Comparison of ENCODE assay signal across 8 mouse cellular contexts in genomic region chr10:115587979-115588378, GRCm38 (mm10). TPM values are rescaled to one million over a fixed set of nuclear protein-coding genes. Genes with fewer than 3 reads are reported as not detected.
DNase-seq lines count a peak whose midpoint lies in the region; ATAC-seq lines count a peak whose summit lies in the region.

No protein-coding gene starts in this region.

- intact Hi-C loops in heart, postnatal 10 days (cut with DNase I) = no loop called here

- H3K27ac ChIP-seq in heart, embryonic 16.5 days (ENCODE audit: low read length) = no peak overlapping the region
- H3K27ac ChIP-seq in embryonic facial prominence, embryonic 13.5 days = no peak overlapping the region
- no peak overlapping the region for H3K27ac ChIP-seq in intestine, embryonic 14.5 days (ENCODE audit: low read depth)
- H3K27ac ChIP-seq in midbrain, embryonic 16.5 days (ENCODE audit: low read length) = no peak overlapping the region

- 2% methylated on average over 7 of the region's 7 CpGs for WGBS in heart, embryonic 16.5 days
- under 1% methylated on average over 7 of the region's 7 CpGs for WGBS in embryonic facial prominence, embryonic 13.5 days
- under 1% methylated on average over 7 of the region's 7 CpGs for WGBS in intestine, embryonic 14.5 days
- under 1% methylated on average over 7 of the region's 7 CpGs for WGBS in midbrain, embryonic 16.5 days

- ATAC-seq in heart, embryonic 16.5 days (replicated peaks; ENCODE audit: extremely low read depth, insufficient read depth, low FRiP score) = no peak
- no peak for ATAC-seq in embryonic facial prominence, embryonic 13.5 days (ENCODE audit: insufficient number of reproducible peaks, insufficient read depth, low FRiP score, low TSS enrichment, low read depth)
- ATAC-seq in intestine, embryonic 14.5 days (replicated peaks; ENCODE audit: low FRiP score, low TSS enrichment, low read depth) = no peak
- ATAC-seq in midbrain, embryonic 16.5 days = no peak
- ATAC-seq in monocyte, adult 5-6 weeks (replicated peaks; ENCODE audit: insufficient number of reproducible peaks, low FRiP score, low TSS enrichment, poor library complexity, severe bottlenecking) = no peak

- H3K36me3 ChIP-seq in heart, embryonic 16.5 days (ENCODE audit: control insufficient read depth, insufficient read depth) = no peaks in the 10 kb centered on the region
- no peaks in the 10 kb centered on the region for H3K36me3 ChIP-seq in embryonic facial prominence, embryonic 13.5 days
- H3K36me3 ChIP-seq in intestine, embryonic 14.5 days (ENCODE audit: control insufficient read depth, insufficient read depth, low read length) = no peaks in the 10 kb centered on the region
- H3K36me3 ChIP-seq in midbrain, embryonic 16.5 days (ENCODE audit: control insufficient read depth, insufficient read depth, low read length) = no peaks in the 10 kb centered on the region

- peak overlapping the region; percentile 78 for H3K4me2 ChIP-seq in heart, embryonic 16.5 days (ENCODE audit: low read depth, low read length)
- peak overlapping the region; percentile 96 for H3K4me2 ChIP-seq in embryonic facial prominence, embryonic 13.5 days
- peak overlapping the region; percentile 91 for H3K4me2 ChIP-seq in intestine, embryonic 14.5 days (ENCODE audit: low read length)
- H3K4me2 ChIP-seq in midbrain, embryonic 16.5 days (ENCODE audit: low read length) = peak overlapping the region; percentile 93

- H3K4me1 ChIP-seq in heart, embryonic 16.5 days (ENCODE audit: control insufficient read depth, insufficient read depth, low read length) = peaks cover 13% of the 10 kb centered on the region
- peaks cover 35% of the 10 kb centered on the region for H3K4me1 ChIP-seq in embryonic facial prominence, embryonic 13.5 days
- H3K4me1 ChIP-seq in intestine, embryonic 14.5 days (replicated peaks; ENCODE audit: control insufficient read depth, insufficient read depth, low read length) = peaks cover 10% of the 10 kb centered on the region
- peaks cover 18% of the 10 kb centered on the region for H3K4me1 ChIP-seq in midbrain, embryonic 16.5 days (ENCODE audit: control insufficient read depth, insufficient read depth, low read length)

- no peaks in the 10 kb centered on the region for H3K9me3 ChIP-seq in heart, embryonic 16.5 days (replicated peaks; ENCODE audit: control insufficient read depth, low read length)
- H3K9me3 ChIP-seq in embryonic facial prominence, embryonic 13.5 days = no peaks in the 10 kb centered on the region
- H3K9me3 ChIP-seq in intestine, embryonic 14.5 days (ENCODE audit: control insufficient read depth, low read length) = no peaks in the 10 kb centered on the region
- H3K9me3 ChIP-seq in midbrain, embryonic 16.5 days (replicated peaks; ENCODE audit: control insufficient read depth, low read length, poor library complexity, severe bottlenecking) = no peaks in the 10 kb centered on the region

- peaks cover 42% of the 10 kb centered on the region for H3K27me3 ChIP-seq in heart, embryonic 16.5 days (ENCODE audit: control insufficient read depth, insufficient read depth, low read length)
- peaks cover 72% of the 10 kb centered on the region for H3K27me3 ChIP-seq in embryonic facial prominence, embryonic 13.5 days
- H3K27me3 ChIP-seq in intestine, embryonic 14.5 days (replicated peaks; ENCODE audit: control insufficient read depth, insufficient read depth, low read length) = peaks cover 50% of the 10 kb centered on the region
- peaks cover 18% of the 10 kb centered on the region for H3K27me3 ChIP-seq in midbrain, embryonic 16.5 days (ENCODE audit: control insufficient read depth, insufficient read depth, low read depth, low read length)

- H3K9ac ChIP-seq in heart, embryonic 16.5 days (ENCODE audit: low read length) = no peak overlapping the region
- peak overlapping the region; percentile 69 for H3K9ac ChIP-seq in embryonic facial prominence, embryonic 13.5 days
- H3K9ac ChIP-seq in intestine, embryonic 14.5 days (ENCODE audit: low read length) = no peak overlapping the region
- H3K9ac ChIP-seq in midbrain, embryonic 16.5 days (ENCODE audit: low read depth, low read length) = peak overlapping the region; percentile 65

- peak overlapping the region; percentile 52 for H3K4me3 ChIP-seq in heart, embryonic 16.5 days (ENCODE audit: low read length)
- H3K4me3 ChIP-seq in embryonic facial prominence, embryonic 13.5 days = peak overlapping the region; percentile 58
- peak overlapping the region; percentile 51 for H3K4me3 ChIP-seq in intestine, embryonic 14.5 days (ENCODE audit: low read depth, low read length)
- H3K4me3 ChIP-seq in midbrain, embryonic 16.5 days (ENCODE audit: low read depth, low read length) = peak overlapping the region; percentile 59

- no peak for DNase-seq in heart, postnatal 10 days
- no peak for DNase-seq in intestine, embryonic 14.5 days (ENCODE audit: low spot score)
- DNase-seq in natural killer cell, adult 2 months (ENCODE audit: low spot score in 2 of 2) = no peak
- no peak for DNase-seq in thymus, postnatal 0 days (ENCODE audit: low spot score)

RNA-seq across cellular contexts. Expression of gene Lgr5, which starts 0.4 kb away (rescaled TPM):
- polyA plus RNA-seq in heart, embryonic 16.5 days (2015; fragmentation: Nextera tagmentation; extraction: Ambion mirVana) = 0.52 and 0.53 TPM in 2 replicates
- under 1 TPM; 0.10 to 0.42 TPM for total RNA-seq in heart, postnatal 10 days (2021)
- 16.0 and 16.8 TPM in 2 replicates for polyA plus RNA-seq in embryonic facial prominence, embryonic 13.5 days (2015; fragmentation: Nextera tagmentation; extraction: Ambion mirVana)
- polyA plus RNA-seq in intestine, embryonic 14.5 days (2014; fragmentation: Nextera tagmentation; extraction: Ambion mirVana) = 8.7 and 13.4 TPM in 2 replicates
- polyA plus RNA-seq in midbrain, embryonic 16.5 days (2015; fragmentation: Nextera tagmentation; extraction: Ambion mirVana) = 1.3 and 1.4 TPM in 2 replicates
- total RNA-seq in monocyte, adult 5-6 weeks (2017) = 0.21 TPM in 1 of 3 replicates, not detected in the others
- polyA plus RNA-seq in thymus, postnatal 0 days (2015; fragmentation: Nextera tagmentation; extraction: Ambion mirVana) = 0.04 and 0.07 TPM in 2 replicates

RNA-seq across cellular contexts. Expression of gene A930009A15Rik, which starts 18.2 kb away (rescaled TPM):
- polyA plus RNA-seq in heart, embryonic 16.5 days (2015; fragmentation: Nextera tagmentation; extraction: Ambion mirVana) = not detected in 2 replicates
- not detected for total RNA-seq in heart, postnatal 10 days (2021)
- polyA plus RNA-seq in embryonic facial prominence, embryonic 13.5 days (2015; fragmentation: Nextera tagmentation; extraction: Ambion mirVana) = not detected in 2 replicates
- polyA plus RNA-seq in intestine, embryonic 14.5 days (2014; fragmentation: Nextera tagmentation; extraction: Ambion mirVana) = 0.24 TPM in 1 of 2 replicates, not detected in the other
- 0.21 and 0.43 TPM in 2 replicates for polyA plus RNA-seq in midbrain, embryonic 16.5 days (2015; fragmentation: Nextera tagmentation; extraction: Ambion mirVana)
- not detected in 3 replicates for total RNA-seq in monocyte, adult 5-6 weeks (2017)
- not detected in 2 replicates for polyA plus RNA-seq in thymus, postnatal 0 days (2015; fragmentation: Nextera tagmentation; extraction: Ambion mirVana)

Comparison
In these comparisons a context has a peak if more than half of its experiments do, and no peak if none do; other contexts are left out.
1. H3K9ac ChIP-seq: peak in embryonic facial prominence, embryonic 13.5 days (single experiment) and midbrain, embryonic 16.5 days (single experiment); none in heart, embryonic 16.5 days (single experiment) and intestine, embryonic 14.5 days (single experiment).
2. Peak in every context shown above with its lines, with median percentiles within 50 percentile points of each other: H3K4me2 ChIP-seq and H3K4me3 ChIP-seq.